ENCODE assay signal across 26 mouse cellular contexts in genomic region chr11:106317801-106318200, GRCm38 (mm10). TPM values are rescaled to one million over a fixed set of nuclear protein-coding genes. Genes with fewer than 3 reads are reported as not detected.
DNase-seq lines count a peak whose midpoint lies in the region; TF ChIP-seq lines count a peak whose summit lies in the region.
"Had no signal": no experiment of that assay in that cellular context is flagged by ENCODE, and none has a peak within 500 bp of the region (broad histone marks: within the 10 kb centered on the region; RNA-seq: fewer than 3 reads in every experiment).

No protein-coding gene starts in this region.

- no peak for TF ChIP-seq POLR2A in bone marrow macrophage, adult 2 months (IDR thresholded peaks at IDR 0.05; ENCODE audit: borderline replicate concordance, low read depth, low read length)

- TF ChIP-seq CTCF in gastrocnemius, adult 2 months (IDR thresholded peaks at IDR 0.05): no peak
- no peak for TF ChIP-seq CTCF in bone marrow macrophage, adult 2 months (IDR thresholded peaks at IDR 0.05; ENCODE audit: low read depth, low read length)

- intact Hi-C loops in gastrocnemius, adult 2 months (cut with DNase I): no loop called here
- intact Hi-C loops in heart, postnatal 10 days (cut with DNase I): no loop called here

- DNase-seq in gastrocnemius, adult 2 months: peak; percentile 18
- DNase-seq in gastrocnemius, adult 18-20 months (ENCODE audit: low spot score): no peak
- peak; percentile 34 to 57 for DNase-seq in thymus, adult 18-20 months
- DNase-seq in thymus, postnatal 4 days: peak; percentile 69
- no peak for DNase-seq in embryo, embryonic 11 days
- DNase-seq in heart, postnatal 10 days: no peak
- DNase-seq: adrenal gland, adult 2 months; cerebellum, postnatal 14 days; forebrain, postnatal 0 days; layer of hippocampus, adult 9-11 months; right cerebral cortex, postnatal 14 days had no signal

- H3K27ac ChIP-seq in gastrocnemius, adult 2 months: no peak overlapping the region
- 0 out of 2 replicates have a peak overlapping the region, but pooled peaks have one; percentile 74 for H3K27ac ChIP-seq in bone marrow macrophage, adult 2 months (ENCODE audit: insufficient read depth, low read depth, low read length)
- H3K27ac ChIP-seq: embryonic facial prominence, embryonic 15.5 days; forebrain, embryonic 10.5 days; hindbrain, embryonic 13.5 days; limb, embryonic 15.5 days; liver, embryonic 15.5 days; midbrain, embryonic 13.5 days; neural tube, embryonic 15.5 days had no signal

- peaks cover 25% of the 10 kb centered on the region for H3K4me1 ChIP-seq in bone marrow macrophage, adult 2 months (ENCODE audit: control insufficient read depth, insufficient read depth, low read length)
- H3K4me1 ChIP-seq: hindbrain, embryonic 13.5 days; midbrain, embryonic 13.5 days; neural tube, embryonic 15.5 days had no signal

- H3K4me3 ChIP-seq in gastrocnemius, adult 2 months: no peak overlapping the region
- H3K4me3 ChIP-seq in bone marrow macrophage, adult 2 months (ENCODE audit: insufficient read depth, low read length): no peak overlapping the region
- H3K4me3 ChIP-seq: embryonic facial prominence, embryonic 15.5 days; forebrain, embryonic 10.5 days; hindbrain, embryonic 13.5 days; limb, embryonic 15.5 days; liver, embryonic 15.5 days; midbrain, embryonic 13.5 days; neural tube, embryonic 15.5 days had no signal

RNA-seq across cellular contexts. Expression of gene Cd79b, which starts 3.2 kb away (rescaled TPM):
- under 1 TPM; 0.28 to 0.64 TPM for total RNA-seq in gastrocnemius, adult 2 months (2021)
- total RNA-seq in gastrocnemius, adult 18-20 months (2021): under 1 TPM; 0.18 to 0.33 TPM
- polyA plus RNA-seq in bone marrow macrophage, adult 2 months (2012; ENCODE audit: insufficient read depth, insufficient read length, missing spikeins): 5.1 and 6.5 TPM in 2 replicates
- total RNA-seq in heart, postnatal 10 days (2021): 1 to 10 TPM; 2.3 to 3.1 TPM

RNA-seq across cellular contexts. Expression of gene Gh, which starts 16.1 kb away (rescaled TPM):
- not detected for total RNA-seq in gastrocnemius, adult 2 months (2021)
- not detected for total RNA-seq in gastrocnemius, adult 18-20 months (2021)
- not detected in 2 replicates for polyA plus RNA-seq in bone marrow macrophage, adult 2 months (2012; ENCODE audit: insufficient read depth, insufficient read length, missing spikeins)
- total RNA-seq in heart, postnatal 10 days (2021): not detected
- total RNA-seq: adrenal gland, adult 2 months; forebrain, postnatal 0 days; heart, postnatal 25 days had no signal
- polyA plus RNA-seq: adrenal gland, adult 2 months; brain, embryonic 14.5 days; embryonic facial prominence, embryonic 15.5 days; forebrain, embryonic 10.5 days; forebrain, postnatal 0 days; gonadal fat pad, adult 2 months; heart, embryonic 11.5 days; hindbrain, embryonic 13.5 days; inflammation-experienced regulatory T-cells, adult 6 months; kidney, embryonic 14.5 days; limb, embryonic 15.5 days; liver, embryonic 15.5 days; lung, embryonic 16.5 days; midbrain, embryonic 13.5 days; neural tube, embryonic 15.5 days had no signal

RNA-seq across cellular contexts. Expression of gene Scn4a, which starts 35.3 kb away (rescaled TPM):
- total RNA-seq in gastrocnemius, adult 2 months (2021): 100 to 1,000 TPM; 439 to 468 TPM
- total RNA-seq in gastrocnemius, adult 18-20 months (2021): 100 to 1,000 TPM; 472 to 505 TPM
- not detected in 2 replicates for polyA plus RNA-seq in bone marrow macrophage, adult 2 months (2012; ENCODE audit: insufficient read depth, insufficient read length, missing spikeins)
- total RNA-seq in heart, postnatal 10 days (2021): 1 to 10 TPM; 3.2 to 3.6 TPM
- total RNA-seq: forebrain, postnatal 0 days had no signal
- polyA plus RNA-seq: forebrain, embryonic 10.5 days had no signal

RNA-seq across cellular contexts. Expression of gene Tcam1, which starts 41.3 kb away (rescaled TPM):
- total RNA-seq in gastrocnemius, adult 2 months (2021): under 1 TPM; 0.08 TPM
- total RNA-seq in gastrocnemius, adult 18-20 months (2021): under 1 TPM; 0.07 to 0.11 TPM
- polyA plus RNA-seq in bone marrow macrophage, adult 2 months (2012; ENCODE audit: insufficient read depth, insufficient read length, missing spikeins): not detected in 2 replicates
- under 1 TPM in 1 of 2 experiments, not detected in 1; 0.07 TPM for total RNA-seq in heart, postnatal 10 days (2021)
- total RNA-seq: heart, postnatal 25 days had no signal
- polyA plus RNA-seq: adrenal gland, adult 2 months had no signal

RNA-seq across cellular contexts. Expression of gene Smarcd2, which starts 45.0 kb away (rescaled TPM):
- total RNA-seq in gastrocnemius, adult 2 months (2021): 10 to 100 TPM; 10.8 to 12.8 TPM
- 10 to 100 TPM in 1 of 2 experiments, 1 to 10 TPM in 1; 7.8 to 12.0 TPM for total RNA-seq in gastrocnemius, adult 18-20 months (2021)
- polyA plus RNA-seq in bone marrow macrophage, adult 2 months (2012; ENCODE audit: insufficient read depth, insufficient read length, missing spikeins): 89.5 and 89.8 TPM in 2 replicates
- 10 to 100 TPM; 28.1 to 28.4 TPM for total RNA-seq in heart, postnatal 10 days (2021)

Comparison
In these comparisons a context has a peak if more than half of its experiments do, and no peak if none do; other contexts are left out.
1. DNase-seq: peak in gastrocnemius, adult 2 months (single experiment), thymus, adult 18-20 months (2 of 2) and thymus, postnatal 4 days (single experiment); none in gastrocnemius, adult 18-20 months (single experiment), embryo, embryonic 11 days (single experiment) and heart, postnatal 10 days (0 of 2).
2. RNA of gene Scn4a, which starts 35.3 kb away (total RNA-seq): 472 to 505 TPM in gastrocnemius, adult 18-20 months and 439 to 468 TPM in gastrocnemius, adult 2 months; 3.2 to 3.6 TPM in heart, postnatal 10 days; every median in the first group is over 10 times any median in the second.